Mouse (Mus musculus): ENCODE results near the gene Ndufa12. TPM values are rescaled to one million over a fixed set of nuclear protein-coding genes. Genes with fewer than 3 reads are reported as not detected.

Gene Ndufa12
- polyA plus RNA-seq, 1 experiment, result 328 TPM

- Histone ChIP-seq H3K4me3 (ENCODE audit: insufficient read depth, low read depth, low read length) (no peak overlapping the region), H3K4me1 (ENCODE audit: control insufficient read depth, insufficient read depth, low read length) (peaks cover 7% of the 10 kb centered on the region; the same call in 1 of the 2 replicates), H3K27me3 (replicated peaks; ENCODE audit: control insufficient read depth, insufficient read depth, low read length) (no peaks in the 10 kb centered on the region), H3K27ac (ENCODE audit: insufficient read depth, low read depth, low read length) (no peak overlapping the region), H3K36me3 (ENCODE audit: control insufficient read depth, insufficient read depth, low read length) (0 out of 2 replicates have a peak, but pooled peaks cover 1% of the 10 kb centered on the region)
- 57% methylated on average over 7 of the region's 7 CpGs for WGBS
- peak; percentile 6 for DNase-seq
- no peak for TF ChIP-seq POLR2A (IDR thresholded peaks at IDR 0.05; ENCODE audit: low read depth, low read length)
- TF ChIP-seq CTCF (conservative IDR thresholded peaks at IDR 0.05; ENCODE audit: insufficient read depth, insufficient read length, low read depth, low read length), result no peak
These were observed 23.9 kb upstream of the Ndufa12 start for GRCm38 (mm10) chr10:94174652-94175051.

GRCm38 (mm10) chr10:94183199-94183598, 15.3 kb upstream of the Ndufa12 start:
- TF ChIP-seq POLR2A (IDR thresholded peaks at IDR 0.05; ENCODE audit: low read depth, low read length) (no peak), CTCF (conservative IDR thresholded peaks at IDR 0.05; ENCODE audit: insufficient read depth, insufficient read length, low read depth, low read length) (no peak)

GRCm38 (mm10) chr10:94204973-94205372, 6.5 kb downstream of the Ndufa12 start:
- Histone ChIP-seq H3K4me1 (ENCODE audit: control insufficient read depth, insufficient read depth, low read length) (0 out of 2 replicates have a peak, but pooled peaks cover 2% of the 10 kb centered on the region), H3K4me3 (ENCODE audit: insufficient read depth, low read depth, low read length) (no peak overlapping the region), H3K36me3 (ENCODE audit: control insufficient read depth, insufficient read depth, low read length) (no peaks in the 10 kb centered on the region; the same call in none of the 2 replicates), H3K27ac (ENCODE audit: insufficient read depth, low read depth, low read length) (no peak overlapping the region), H3K27me3 (replicated peaks; ENCODE audit: control insufficient read depth, insufficient read depth, low read length) (no peaks in the 10 kb centered on the region)
- 91% methylated on average over 4 of the region's 4 CpGs for WGBS
- DNase-seq, result no peak
- TF ChIP-seq POLR2A (IDR thresholded peaks at IDR 0.05; ENCODE audit: low read depth, low read length), result no peak
- TF ChIP-seq CTCF (conservative IDR thresholded peaks at IDR 0.05; ENCODE audit: insufficient read depth, insufficient read length, low read depth, low read length), result no peak

More at GRCm38 (mm10) chr10:94183199-94183598, 15.3 kb upstream of the Ndufa12 start:
- Histone ChIP-seq H3K27ac (ENCODE audit: insufficient read depth, low read depth, low read length) (no peak overlapping the region), H3K36me3 (ENCODE audit: control insufficient read depth, insufficient read depth, low read length) (no peaks in the 10 kb centered on the region; the same call in 1 of the 2 replicates), H3K27me3 (replicated peaks; ENCODE audit: control insufficient read depth, insufficient read depth, low read length) (no peaks in the 10 kb centered on the region), H3K4me1 (ENCODE audit: control insufficient read depth, insufficient read depth, low read length) (no peaks in the 10 kb centered on the region), H3K4me3 (ENCODE audit: insufficient read depth, low read depth, low read length) (no peak overlapping the region)
- DNase-seq, result no peak
- 62% methylated on average over 4 of the region's 4 CpGs for WGBS

GRCm38 (mm10) chr10:94210718-94211618, 12.4 kb downstream of the Ndufa12 start:
- Histone ChIP-seq H3K27ac (ENCODE audit: insufficient read depth, low read depth, low read length) (no peak overlapping the region), H3K27me3 (replicated peaks; ENCODE audit: control insufficient read depth, insufficient read depth, low read length) (no peaks in the 10 kb centered on the region), H3K36me3 (ENCODE audit: control insufficient read depth, insufficient read depth, low read length) (no peaks in the 10 kb centered on the region; the same call in 1 of the 2 replicates), H3K4me1 (ENCODE audit: control insufficient read depth, insufficient read depth, low read length) (no peaks in the 10 kb centered on the region), H3K4me3 (ENCODE audit: insufficient read depth, low read depth, low read length) (no peak overlapping the region)
- 79% methylated on average over 6 of the region's 6 CpGs for WGBS
- TF ChIP-seq CTCF (conservative IDR thresholded peaks at IDR 0.05; ENCODE audit: insufficient read depth, insufficient read length, low read depth, low read length) (no peak), POLR2A (IDR thresholded peaks at IDR 0.05; ENCODE audit: low read depth, low read length) (no peak)
- no peak for DNase-seq

- Histone ChIP-seq H3K36me3 (ENCODE audit: control insufficient read depth, insufficient read depth, low read length) (no peaks in the 10 kb centered on the region; the same call in 1 of the 2 replicates), H3K4me1 (ENCODE audit: control insufficient read depth, insufficient read depth, low read length) (no peaks in the 10 kb centered on the region), H3K4me3 (ENCODE audit: insufficient read depth, low read depth, low read length) (no peak overlapping the region), H3K27ac (ENCODE audit: insufficient read depth, low read depth, low read length) (no peak overlapping the region), H3K27me3 (replicated peaks; ENCODE audit: control insufficient read depth, insufficient read depth, low read length) (no peaks in the 10 kb centered on the region)
- WGBS, result 36% methylated on average over 2 of the region's 2 CpGs
- peak; percentile 64 for DNase-seq
- TF ChIP-seq CTCF (conservative IDR thresholded peaks at IDR 0.05; ENCODE audit: insufficient read depth, insufficient read length, low read depth, low read length), result no peak
- TF ChIP-seq POLR2A (IDR thresholded peaks at IDR 0.05; ENCODE audit: low read depth, low read length), result no peak
These were observed 13.2 kb downstream of the Ndufa12 start for GRCm38 (mm10) chr10:94211725-94212124.

GRCm38 (mm10) chr10:94225026-94225750, 26.7 kb downstream of the Ndufa12 start:
- H3K4me1 ChIP-seq (ENCODE audit: control insufficient read depth, insufficient read depth, low read length), result no peaks in the 10 kb centered on the region
- WGBS, result 79% methylated on average over 6 of the region's 6 CpGs
- H3K36me3 ChIP-seq (ENCODE audit: control insufficient read depth, insufficient read depth, low read length), result peaks cover 2% of the 10 kb centered on the region; the same call in 1 of the 2 replicates
- no peak for TF ChIP-seq POLR2A (IDR thresholded peaks at IDR 0.05; ENCODE audit: low read depth, low read length)
- no peak; the same call in 1 of the 2 replicates for TF ChIP-seq CTCF (conservative IDR thresholded peaks at IDR 0.05; ENCODE audit: insufficient read depth, insufficient read length, low read depth, low read length)
- no peak overlapping the region for H3K27ac ChIP-seq (ENCODE audit: insufficient read depth, low read depth, low read length)
- no peak overlapping the region for H3K4me3 ChIP-seq (ENCODE audit: insufficient read depth, low read depth, low read length)
- no peak for DNase-seq
- H3K27me3 ChIP-seq (replicated peaks; ENCODE audit: control insufficient read depth, insufficient read depth, low read length), result no peaks in the 10 kb centered on the region
